Mouse (Mus musculus) liver, adult (tissue): ENCODE results near the gene Tln1.

Source experiments
- GATA4 ChIP-seq: IDR thresholded peaks from 2 replicates; pipeline ENCODE4 v1.6.1; 2014; ENCODE audit warnings: mild to moderate bottlenecking, low read length; ENCODE audit not compliant: insufficient replicate concordance

Tln1 gene

GRCm38 (mm10) chr4:43583421-43583820 is 20.9 kb upstream of the Tln1 start:
- no peak for TF ChIP-seq GATA4

- no peak for TF ChIP-seq GATA4
These were observed 19.8 kb upstream of the Tln1 start for GRCm38 (mm10) chr4:43582241-43582640.

GRCm38 (mm10) chr4:43581381-43581780 is 18.9 kb upstream of the Tln1 start:
- no peak for TF ChIP-seq GATA4

- TF ChIP-seq GATA4: no peak
These were observed 18.2 kb upstream of the Tln1 start for GRCm38 (mm10) chr4:43580721-43581120.

GRCm38 (mm10) chr4:43579731-43580130 is 17.2 kb upstream of the Tln1 start:
- TF ChIP-seq GATA4: no peak

- no peak for TF ChIP-seq GATA4
These were observed 16.8 kb upstream of the Tln1 start for GRCm38 (mm10) chr4:43579256-43579655.

GRCm38 (mm10) chr4:43578376-43579204 is 16.1 kb upstream of the Tln1 start, which contains the start of the genes Rgp1 and Gba2:
Gene Rgp1, plus strand, starts transcription at chr4:43578715.
Gene Gba2, minus strand, starts transcription at chr4:43578873.
- peak; percentile 48; the same call in 1 of the 2 replicates for TF ChIP-seq GATA4

GRCm38 (mm10) chr4:43577237-43577881 is 14.9 kb upstream of the Tln1 start:
- no peak for TF ChIP-seq GATA4

- TF ChIP-seq GATA4: no peak
These were observed 12.9 kb upstream of the Tln1 start for GRCm38 (mm10) chr4:43575356-43575755.

GRCm38 (mm10) chr4:43573561-43573960 is 11.1 kb upstream of the Tln1 start:
- TF ChIP-seq GATA4: no peak

- no peak for TF ChIP-seq GATA4
These were observed 9.0 kb upstream of the Tln1 start for GRCm38 (mm10) chr4:43571395-43572045.

- no peak for TF ChIP-seq GATA4
These were observed 4.6 kb upstream of the Tln1 start for GRCm38 (mm10) chr4:43567140-43567539.

GRCm38 (mm10) chr4:43564231-43564630 is 1.7 kb upstream of the Tln1 start:
- TF ChIP-seq GATA4: no peak

GRCm38 (mm10) chr4:43563601-43563875 is 1.0 kb upstream of the Tln1 start:
- no peak for TF ChIP-seq GATA4

GRCm38 (mm10) chr4:43562769-43563600 is 494 bp upstream of the Tln1 start:
- no peak for TF ChIP-seq GATA4

- no peak for TF ChIP-seq GATA4
These were observed 975 bp downstream of the Tln1 start for GRCm38 (mm10) chr4:43561436-43561996.
